Mouse (Mus musculus): Measurements from ENCODE around the gene Cck. TPM values are rescaled to one million over a fixed set of nuclear protein-coding genes. Genes with fewer than 3 reads are reported as not detected.
A peak's percentile ranks its signal among the peaks of the same experiment; 100 is the strongest.

Cck gene
- total RNA-seq, 2 experiments from 2014 or later, result 654 to 660 TPM

DNA sequence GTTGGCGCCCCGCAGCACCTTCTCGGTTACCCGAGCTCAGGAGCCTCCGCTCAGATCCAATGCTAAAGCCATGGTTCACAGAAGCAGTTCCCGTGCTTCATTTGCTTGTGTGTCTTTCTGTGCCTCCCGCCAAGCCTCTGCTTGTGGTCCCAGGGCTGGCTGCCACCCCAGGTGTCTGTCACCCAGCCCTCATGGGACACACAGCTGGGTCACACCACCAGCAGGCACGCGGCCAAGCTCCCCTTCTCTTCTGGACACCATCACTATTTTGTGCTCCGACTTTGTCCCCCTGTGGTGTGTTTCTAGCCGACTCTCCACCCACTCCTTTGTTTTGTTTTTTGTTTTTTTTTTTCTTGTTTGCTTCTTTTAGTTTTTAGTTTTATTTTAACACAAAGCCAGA, 28.0 kb downstream of the Cck start:
- no peak for DNase-seq (ENCODE audit: low spot score in 2 of 2)

GRCm38 (mm10) chr9:121460527-121460926, 35.0 kb downstream of the Cck start:
- DNase-seq (ENCODE audit: low spot score in 2 of 2), result no peak

- DNase-seq (ENCODE audit: low spot score in 2 of 2), result no peak
Observed at GRCm38 (mm10) chr9:121459950-121460349, 35.5 kb downstream of the Cck start.

DNA sequence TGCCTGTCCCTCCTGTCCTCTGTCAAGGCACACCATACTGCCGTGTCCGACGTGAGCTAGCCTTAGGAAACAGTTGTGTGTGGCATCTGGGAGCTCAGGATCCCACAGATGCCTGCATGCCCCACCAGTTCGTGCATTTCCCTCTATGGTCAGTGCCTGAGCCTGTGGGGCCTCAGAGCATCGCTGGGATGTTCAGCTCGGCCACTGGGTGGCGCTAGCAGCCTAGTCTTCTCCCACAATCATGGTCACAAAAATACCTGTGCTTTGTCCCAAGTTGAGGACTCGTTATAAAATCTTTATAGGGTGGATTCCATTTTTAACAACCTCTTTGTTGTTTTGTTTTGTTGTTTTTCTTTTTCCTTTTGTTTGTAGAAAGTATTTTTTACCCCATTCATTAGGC, 37.0 kb downstream of the Cck start:
- DNase-seq (ENCODE audit: low spot score in 2 of 2), result peak in 1 of 2 experiments; percentile 49

DNA sequence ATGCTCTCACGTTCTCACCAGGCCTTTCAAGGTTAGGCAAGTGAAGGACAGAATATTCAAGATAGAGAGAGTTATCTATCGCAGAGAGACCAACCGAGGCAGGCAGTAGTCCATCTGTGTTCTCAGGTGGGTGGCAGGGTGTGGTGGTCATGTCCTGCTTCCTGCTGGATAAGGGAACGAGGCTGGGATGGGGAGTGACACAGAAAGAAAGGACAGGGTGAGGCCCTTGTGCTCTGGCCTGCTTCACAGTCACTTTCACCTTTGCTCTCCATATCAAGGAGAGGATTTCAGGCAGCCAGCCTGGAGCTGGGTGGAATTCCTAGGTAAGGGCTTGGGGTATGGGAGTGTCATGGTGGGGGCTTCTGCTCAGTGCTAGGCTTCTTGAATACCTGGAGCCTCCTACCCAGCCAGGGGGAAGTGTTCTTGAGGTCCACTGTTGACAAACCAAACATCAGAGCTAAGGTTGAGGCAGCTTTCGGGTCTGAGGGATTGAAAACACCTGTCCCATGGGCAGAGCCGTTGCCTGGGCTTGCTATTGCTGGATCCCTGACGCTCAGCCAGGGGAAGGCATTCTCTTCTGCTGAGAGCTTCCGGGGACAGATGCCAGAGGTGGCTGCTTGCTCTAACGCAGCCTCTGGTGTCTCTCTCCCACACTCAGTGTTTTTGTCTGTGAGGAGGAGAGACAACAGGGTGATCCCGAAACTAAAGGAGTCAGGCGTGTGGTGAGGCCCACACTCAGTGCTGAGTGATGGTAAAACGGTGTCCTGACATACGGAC, 38.6 kb downstream of the Cck start:
- DNase-seq (ENCODE audit: low spot score in 2 of 2), result peak in 1 of 2 experiments; percentile 52

- DNase-seq (ENCODE audit: low spot score in 2 of 2), result no peak
Observed at GRCm38 (mm10) chr9:121454891-121455290, 40.6 kb downstream of the Cck start.

GRCm38 (mm10) chr9:121452342-121452942, 43.1 kb downstream of the Cck start:
- DNase-seq (ENCODE audit: low spot score in 2 of 2), result peak in 1 of 2 experiments; percentile 41

GRCm38 (mm10) chr9:121446431-121446831, 49.1 kb downstream of the Cck start:
- DNase-seq (ENCODE audit: low spot score in 2 of 2), result peak; percentile 65 to 67

DNA sequence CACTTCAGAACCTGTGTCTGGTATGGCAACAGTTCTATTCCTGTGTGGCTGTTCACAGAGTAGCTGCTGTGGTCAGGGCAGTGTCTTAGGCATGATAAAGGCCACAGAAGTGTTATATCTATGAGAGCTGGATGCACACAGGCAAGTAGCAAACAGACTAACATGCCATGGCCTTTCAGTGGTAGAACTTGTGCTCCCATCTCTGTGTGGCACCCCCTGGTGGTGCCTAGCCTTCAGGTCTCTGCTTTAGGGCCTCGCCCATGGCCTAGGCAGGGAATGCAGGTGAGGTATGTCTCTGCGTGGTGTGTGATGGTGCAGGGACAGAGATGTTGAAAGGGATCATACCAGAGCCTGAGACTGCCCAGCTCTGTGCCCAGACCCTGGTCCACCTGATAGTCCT, 50.1 kb downstream of the Cck start:
- DNase-seq (ENCODE audit: low spot score in 2 of 2), result peak in 1 of 2 experiments; percentile 56

- DNase-seq (ENCODE audit: low spot score in 2 of 2), result no peak
Observed at GRCm38 (mm10) chr9:121444367-121444707, 51.2 kb downstream of the Cck start.

DNA sequence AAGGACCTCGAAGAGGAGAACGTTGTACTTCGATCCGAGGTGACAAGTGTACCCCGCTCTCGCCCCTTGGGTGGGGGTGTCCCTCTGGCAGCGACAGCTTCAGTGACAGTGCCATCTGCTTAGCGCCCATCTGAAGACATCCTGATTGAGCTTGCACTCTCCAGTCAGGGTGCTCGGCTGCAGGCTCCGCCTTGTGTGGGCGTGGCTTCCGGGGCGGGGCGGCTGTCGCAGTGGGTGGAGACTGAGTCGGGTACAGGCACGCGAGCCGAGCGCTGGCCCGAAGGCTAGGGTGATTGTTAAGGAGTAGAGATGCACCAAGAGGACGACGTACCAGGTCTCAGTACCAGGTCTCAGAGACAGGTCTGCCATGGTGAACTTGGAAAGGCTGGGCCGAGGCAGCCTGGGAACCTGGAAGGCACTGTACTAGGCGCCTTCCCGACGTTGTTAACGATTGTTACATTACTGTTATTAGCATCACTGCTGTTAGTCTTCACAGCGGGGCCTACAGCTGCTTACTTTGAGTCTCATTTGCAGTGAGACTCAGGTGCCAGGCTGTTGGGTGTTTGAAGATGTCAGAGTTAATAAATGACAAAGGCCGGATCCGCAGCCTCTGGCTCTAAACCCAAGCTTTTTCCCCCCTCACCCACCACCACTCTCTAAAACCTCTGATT, 51.7 kb downstream of the Cck start:
- peak in 1 of 2 experiments; percentile 39 for DNase-seq (ENCODE audit: low spot score in 2 of 2)

- no peak for DNase-seq (ENCODE audit: low spot score in 2 of 2)
Observed at GRCm38 (mm10) chr9:121442145-121442544, 53.3 kb downstream of the Cck start.

Other genes with a start within 250 kb of the Cck start
- gene Ulk4, start 218.5 kb downstream of the Cck start, total RNA-seq (2021), result 1 to 10 TPM; 7.7 to 8.3 TPM
- gene Trak1, start 198.2 kb downstream of the Cck start, total RNA-seq (2021), result 100 to 1,000 TPM; 228 to 237 TPM
- 1 to 10 TPM in 1 of 2 experiments, under 1 TPM in 1; 0.86 to 1.0 TPM for gene Lyzl4, start 146.4 kb upstream of the Cck start, total RNA-seq (2021)
- 10 to 100 TPM; 16.5 to 20.6 TPM for gene Vipr1, start 147.0 kb upstream of the Cck start, total RNA-seq (2021)
- gene Sec22c, start 209.8 kb upstream of the Cck start, total RNA-seq (2021), result 10 to 100 TPM; 28.7 to 33.4 TPM
- 10 to 100 TPM; 73.7 to 82.6 TPM for gene Ss18l2, start 214.6 kb upstream of the Cck start, total RNA-seq (2021)
- 100 to 1,000 TPM in 1 of 2 experiments, 10 to 100 TPM in 1; 98.6 to 100 TPM for gene Nktr, start 223.5 kb upstream of the Cck start, total RNA-seq (2021)

Measured in layer of hippocampus, adult 18-20 months (tissue).